Mouse (Mus musculus): ENCODE measurements around the gene Sox4. TPM values are rescaled to one million over a fixed set of nuclear protein-coding genes. Genes with fewer than 3 reads are reported as not detected.

Gene Sox4
- polyA plus RNA-seq (2012; rRNA removed) = 1.8 and 2.0 TPM in 2 replicates

GRCm38 (mm10) chr13:28953581-28953991 is at the start of gene Sox4:
Gene Sox4, minus strand, starts transcription at chr13:28953713.

